Mouse (Mus musculus): ENCODE measurements at regions not wholly inside any gene's neighbourhood (a gene's known extent, or its start where the extent isn't known, plus 50 kb on each side); places are given as distances from the start of the nearest gene placed in this dataset.

- no peak for TF ChIP-seq CTCF (IDR thresholded peaks at IDR 0.05; ENCODE audit: low read depth)
- Histone ChIP-seq H3K36me3 (ENCODE audit: control insufficient read depth, insufficient read depth) (no peaks in the 10 kb centered on the region), H3K27ac (ENCODE audit: low read depth, low read length) (no peak overlapping the region), H3K27me3 (replicated peaks; ENCODE audit: control insufficient read depth, insufficient read depth, low read length) (no peaks in the 10 kb centered on the region), H3K4me1 (replicated peaks; ENCODE audit: control insufficient read depth, insufficient read depth, low read length) (no peaks in the 10 kb centered on the region), H3K4me2 (replicated peaks; ENCODE audit: low read depth) (no peak overlapping the region), H3K9me3 (ENCODE audit: control insufficient read depth) (no peaks in the 10 kb centered on the region), H3K4me3 (ENCODE audit: low read depth, low read length) (no peak overlapping the region), H3K9ac (ENCODE audit: low read depth, low read length) (no peak overlapping the region)
- WGBS = 73% methylated on average over 4 of the region's 4 CpGs
- ATAC-seq = no peak
Observed at GRCm38 (mm10) chr1:137474858-137475257, 514.6 kb upstream of the Nr5a2 start.

GRCm38 (mm10) chr1:137473800-137474685, 513.8 kb upstream of the Nr5a2 start:
- H3K4me3 ChIP-seq (ENCODE audit: low read depth, low read length) = no peak overlapping the region
- ATAC-seq = no peak
- WGBS = 80% methylated on average over 4 of the region's 4 CpGs
- H3K4me1 ChIP-seq (replicated peaks; ENCODE audit: control insufficient read depth, insufficient read depth, low read length) = no peaks in the 10 kb centered on the region
- no peak overlapping the region for H3K4me2 ChIP-seq (replicated peaks; ENCODE audit: low read depth)
- TF ChIP-seq CTCF (IDR thresholded peaks at IDR 0.05; ENCODE audit: low read depth) = no peak
- H3K9me3 ChIP-seq (ENCODE audit: control insufficient read depth) = no peaks in the 10 kb centered on the region
- no peak overlapping the region for H3K9ac ChIP-seq (ENCODE audit: low read depth, low read length)
- H3K27me3 ChIP-seq (replicated peaks; ENCODE audit: control insufficient read depth, insufficient read depth, low read length) = no peaks in the 10 kb centered on the region
- H3K27ac ChIP-seq (ENCODE audit: low read depth, low read length) = no peak overlapping the region
- H3K36me3 ChIP-seq (ENCODE audit: control insufficient read depth, insufficient read depth) = no peaks in the 10 kb centered on the region

DNA sequence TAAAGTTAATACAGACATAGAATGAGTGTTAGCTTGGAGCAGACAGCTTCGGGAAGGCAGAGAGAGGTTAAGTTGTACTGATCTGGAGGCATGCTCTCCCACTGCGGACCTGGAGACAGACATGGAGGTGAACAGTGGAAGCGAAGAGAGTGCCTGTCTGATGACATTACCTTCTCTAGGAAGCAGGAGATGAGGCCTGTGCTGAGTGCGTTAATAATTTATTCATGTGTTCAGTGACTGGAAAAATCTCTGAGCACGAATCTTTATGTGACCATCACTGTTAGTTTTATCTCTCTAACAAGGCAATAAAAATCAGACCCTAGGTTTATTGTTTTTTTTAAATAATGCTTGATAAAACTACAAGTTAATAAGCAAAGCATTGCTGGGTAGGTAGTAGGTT, 504.7 kb upstream of the Nr5a2 start:
- H3K4me3 ChIP-seq (ENCODE audit: low read depth, low read length) = no peak overlapping the region
- no peak for TF ChIP-seq CTCF (IDR thresholded peaks at IDR 0.05; ENCODE audit: low read depth)
- no peak for ATAC-seq
- no peaks in the 10 kb centered on the region for H3K27me3 ChIP-seq (replicated peaks; ENCODE audit: control insufficient read depth, insufficient read depth, low read length)
- 68% methylated on average over 5 of the region's 5 CpGs for WGBS
- no peak overlapping the region for H3K27ac ChIP-seq (ENCODE audit: low read depth, low read length)
- no peak overlapping the region for H3K9ac ChIP-seq (ENCODE audit: low read depth, low read length)
- no peaks in the 10 kb centered on the region for H3K4me1 ChIP-seq (replicated peaks; ENCODE audit: control insufficient read depth, insufficient read depth, low read length)
- H3K36me3 ChIP-seq (ENCODE audit: control insufficient read depth, insufficient read depth) = no peaks in the 10 kb centered on the region
- no peak overlapping the region for H3K4me2 ChIP-seq (replicated peaks; ENCODE audit: low read depth)
- H3K9me3 ChIP-seq (ENCODE audit: control insufficient read depth) = no peaks in the 10 kb centered on the region

- WGBS = 83% methylated on average over 1 of the region's 1 CpGs
- Histone ChIP-seq H3K4me1 (replicated peaks; ENCODE audit: control insufficient read depth, insufficient read depth, low read length) (no peaks in the 10 kb centered on the region), H3K36me3 (ENCODE audit: control insufficient read depth, insufficient read depth) (no peaks in the 10 kb centered on the region), H3K27me3 (replicated peaks; ENCODE audit: control insufficient read depth, insufficient read depth, low read length) (no peaks in the 10 kb centered on the region), H3K4me2 (replicated peaks; ENCODE audit: low read depth) (no peak overlapping the region), H3K4me3 (ENCODE audit: low read depth, low read length) (no peak overlapping the region), H3K9me3 (ENCODE audit: control insufficient read depth) (no peaks in the 10 kb centered on the region), H3K9ac (ENCODE audit: low read depth, low read length) (no peak overlapping the region), H3K27ac (ENCODE audit: low read depth, low read length) (no peak overlapping the region)
- ATAC-seq = no peak
- TF ChIP-seq CTCF (IDR thresholded peaks at IDR 0.05; ENCODE audit: low read depth) = no peak
Observed at GRCm38 (mm10) chr1:137461189-137461588, 500.9 kb upstream of the Nr5a2 start.

DNA sequence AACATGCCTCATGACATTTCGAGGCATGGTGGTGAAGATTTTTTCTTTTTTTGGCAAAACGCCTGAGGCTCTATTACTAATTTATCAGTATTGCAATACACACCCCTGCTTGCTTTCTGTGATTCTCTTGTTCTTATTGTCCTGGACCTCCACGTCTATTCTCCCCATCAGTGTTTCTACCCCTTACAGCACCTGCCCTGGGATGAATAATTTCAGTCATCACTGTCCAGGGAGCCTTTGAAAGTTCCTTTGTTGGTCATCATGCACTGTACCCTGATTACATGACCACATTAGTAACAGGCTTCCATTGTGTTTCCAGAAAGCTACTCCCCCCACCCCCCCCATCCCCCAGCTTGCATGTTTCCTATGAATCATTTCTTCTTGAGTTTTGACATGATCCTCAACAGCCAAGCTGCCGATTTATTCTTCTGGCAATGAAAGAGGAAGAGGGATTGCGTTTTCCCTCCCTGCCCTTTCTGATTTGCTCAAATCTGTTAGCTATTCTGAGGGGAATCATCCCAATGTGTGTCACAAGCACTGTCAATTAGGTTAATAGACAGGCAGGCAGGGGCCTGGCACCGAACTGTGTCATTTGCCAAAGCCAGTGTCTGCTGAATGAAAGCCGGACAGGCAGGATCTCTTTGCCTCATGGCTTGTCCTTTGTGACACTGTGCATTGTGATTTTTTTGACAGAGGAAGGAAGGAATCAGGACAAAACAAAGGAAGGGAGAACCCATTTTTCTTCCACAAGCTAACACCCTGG, 493.4 kb upstream of the Nr5a2 start:
- WGBS = 73% methylated on average over 7 of the region's 7 CpGs
- H3K27ac ChIP-seq (ENCODE audit: low read depth, low read length) = no peak overlapping the region
- ATAC-seq = no peak
- no peak overlapping the region for H3K4me2 ChIP-seq (replicated peaks; ENCODE audit: low read depth)
- H3K4me1 ChIP-seq (replicated peaks; ENCODE audit: control insufficient read depth, insufficient read depth, low read length) = no peaks in the 10 kb centered on the region
- no peaks in the 10 kb centered on the region for H3K9me3 ChIP-seq (ENCODE audit: control insufficient read depth)
- no peak overlapping the region for H3K9ac ChIP-seq (ENCODE audit: low read depth, low read length)
- no peaks in the 10 kb centered on the region for H3K36me3 ChIP-seq (ENCODE audit: control insufficient read depth, insufficient read depth)
- no peak for TF ChIP-seq CTCF (IDR thresholded peaks at IDR 0.05; ENCODE audit: low read depth)
- no peaks in the 10 kb centered on the region for H3K27me3 ChIP-seq (replicated peaks; ENCODE audit: control insufficient read depth, insufficient read depth, low read length)
- H3K4me3 ChIP-seq (ENCODE audit: low read depth, low read length) = no peak overlapping the region

DNA sequence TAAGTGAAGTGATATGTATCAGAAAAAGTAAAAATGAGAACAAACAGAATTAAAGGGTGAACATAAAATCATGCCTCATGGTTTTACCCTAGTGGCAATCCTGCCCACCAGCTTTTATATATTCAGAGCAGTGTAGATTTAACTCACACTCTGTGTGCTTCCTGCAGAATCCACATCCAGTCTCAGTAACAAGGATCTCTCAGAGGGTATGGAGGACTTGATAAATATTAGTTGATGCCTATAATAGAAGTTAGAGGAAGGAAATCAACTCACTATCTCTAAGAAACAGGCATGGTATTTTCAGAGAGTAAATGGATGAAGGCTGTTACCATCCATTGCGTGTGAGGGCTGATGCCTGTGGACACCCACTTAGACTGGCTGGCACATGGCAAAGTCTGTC, 492.5 kb upstream of the Nr5a2 start:
- H3K4me1 ChIP-seq (replicated peaks; ENCODE audit: control insufficient read depth, insufficient read depth, low read length) = no peaks in the 10 kb centered on the region
- H3K27ac ChIP-seq (ENCODE audit: low read depth, low read length) = no peak overlapping the region
- no peak overlapping the region for H3K9ac ChIP-seq (ENCODE audit: low read depth, low read length)
- no peak overlapping the region for H3K4me3 ChIP-seq (ENCODE audit: low read depth, low read length)
- no peaks in the 10 kb centered on the region for H3K9me3 ChIP-seq (ENCODE audit: control insufficient read depth)
- no peak for ATAC-seq
- WGBS = 88% methylated on average over 1 of the region's 1 CpGs
- no peak for TF ChIP-seq CTCF (IDR thresholded peaks at IDR 0.05; ENCODE audit: low read depth)
- no peaks in the 10 kb centered on the region for H3K36me3 ChIP-seq (ENCODE audit: control insufficient read depth, insufficient read depth)
- H3K4me2 ChIP-seq (replicated peaks; ENCODE audit: low read depth) = no peak overlapping the region
- H3K27me3 ChIP-seq (replicated peaks; ENCODE audit: control insufficient read depth, insufficient read depth, low read length) = no peaks in the 10 kb centered on the region
